Mouse (Mus musculus) megakaryocyte progenitor cell, adult 5-6 weeks (primary cell): ENCODE results near the gene Vax2. TPM values are rescaled to one million over a fixed set of nuclear protein-coding genes. Genes with fewer than 3 reads are reported as not detected.

ENCODE experiments used
- ATAC-seq: replicated peaks from 2 replicates; pipeline ENCODE4 v1.8.0; 2016; ENCODE audit warnings: mild to moderate bottlenecking, moderate TSS enrichment, inconsistent platforms; ENCODE audit not compliant: poor library complexity
- total RNA-seq, 2 experiments: library from RNA; stranded (forward) in 1 of 2; stranded (reverse) in 1 of 2; fragments of 157-497, 149-512 nt in 1 of 2; fragments of 200-1000 nt in 1 of 2; gene quantifications; 2 replicates each; pipeline versions ENCODE4 v1.2.3 to v1.2.4; 2015 to 2017

Gene Vax2
- total RNA-seq, 2 experiments from 2014 or later, result not detected

GRCm38 (mm10) chr6:83750171-83750684, 39.2 kb downstream of the Vax2 start:
- ATAC-seq, result peak; percentile 83

DNA sequence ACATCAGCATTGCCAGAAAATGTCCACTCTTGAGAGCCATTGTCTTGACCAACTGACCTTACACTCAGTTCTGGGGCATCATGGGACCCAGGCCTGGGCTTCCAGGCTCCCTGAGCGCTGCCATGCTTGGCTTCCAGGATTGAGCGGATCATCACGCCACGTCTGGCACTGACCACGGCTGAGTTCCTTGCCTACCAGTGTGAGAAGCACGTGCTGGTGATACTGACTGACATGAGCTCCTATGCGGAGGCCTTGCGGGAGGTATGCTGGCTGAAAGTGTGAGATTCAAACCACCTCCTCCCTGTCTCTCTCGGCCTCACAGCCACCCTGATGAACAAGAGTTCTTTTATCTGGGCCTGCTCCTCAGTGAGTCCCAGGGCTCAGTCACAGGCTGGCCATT, 45.0 kb downstream of the Vax2 start:
- no peak for ATAC-seq

- ATAC-seq, result no peak
Observed at GRCm38 (mm10) chr6:83762344-83762743, 51.3 kb downstream of the Vax2 start, which contains the start of gene Ankrd53. Gene Ankrd53, plus strand, starts transcription at chr6:83762644.

DNA sequence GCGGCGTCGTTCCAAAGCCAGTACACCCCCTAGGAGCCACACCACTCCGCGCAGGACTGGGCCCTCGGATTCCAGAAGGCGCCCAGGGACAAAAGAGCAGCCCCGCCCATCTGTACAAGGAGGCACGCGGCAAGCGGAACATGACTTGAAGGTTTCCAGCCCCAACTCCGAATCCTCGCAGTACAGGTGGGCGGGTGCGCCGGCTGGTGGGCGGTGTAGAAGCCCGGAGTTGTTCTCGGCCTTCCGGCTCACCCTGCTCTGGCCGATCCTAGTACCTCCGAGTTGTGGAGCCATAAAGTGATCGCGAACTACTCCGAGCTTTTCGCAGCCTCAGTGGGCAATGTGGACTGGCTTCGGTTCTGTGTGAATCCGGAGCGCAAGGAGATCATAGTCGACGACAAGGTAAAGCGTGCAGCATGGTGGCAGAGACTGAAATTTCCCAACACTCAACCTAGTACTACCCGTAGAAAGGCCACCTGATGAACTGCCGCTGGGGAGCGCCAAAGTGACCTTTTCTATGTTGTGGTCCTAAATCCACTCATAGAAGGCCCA, 51.9 kb downstream of the Vax2 start:
- peak; percentile 60 for ATAC-seq

DNA sequence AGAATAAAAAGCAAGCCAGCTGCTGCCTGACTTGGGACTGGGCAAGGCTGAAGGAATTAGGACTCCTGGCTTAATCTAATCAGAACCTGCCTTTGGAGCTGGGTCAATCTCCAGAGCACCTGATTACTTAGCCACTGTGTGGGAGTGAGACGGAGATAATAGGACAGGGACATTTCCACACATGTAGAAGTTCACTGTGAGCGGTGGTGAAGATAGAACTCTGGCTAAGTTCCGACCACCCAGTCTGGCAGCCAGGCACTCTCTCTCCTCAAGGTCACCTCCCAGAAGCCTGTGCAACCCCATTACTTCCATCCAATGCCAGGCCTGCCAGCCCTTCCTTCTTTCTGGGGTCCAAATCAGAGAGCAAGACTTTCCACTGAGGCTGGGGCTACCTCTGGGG, 55.9 kb downstream of the Vax2 start:
- ATAC-seq, result no peak

DNA sequence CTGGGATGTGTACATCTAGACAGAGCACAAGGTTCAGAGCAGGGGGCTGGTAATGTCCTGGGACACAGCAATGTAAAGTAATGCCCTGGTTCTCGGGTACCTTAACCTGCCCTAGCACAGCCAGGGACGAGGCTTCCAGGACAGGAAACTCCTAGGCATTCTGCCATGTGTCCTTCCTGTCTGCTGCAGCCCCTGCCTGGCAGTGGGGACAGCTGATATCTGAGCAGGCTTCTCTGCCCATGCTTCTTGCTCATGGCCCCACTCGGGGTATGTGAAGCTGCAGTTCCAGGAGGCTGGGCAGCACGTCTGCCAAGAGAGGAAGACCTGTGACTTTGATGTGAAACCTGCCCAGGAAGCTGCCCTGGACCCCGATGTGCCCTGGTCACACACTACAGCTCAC, 57.4 kb downstream of the Vax2 start:
- ATAC-seq, result no peak

DNA sequence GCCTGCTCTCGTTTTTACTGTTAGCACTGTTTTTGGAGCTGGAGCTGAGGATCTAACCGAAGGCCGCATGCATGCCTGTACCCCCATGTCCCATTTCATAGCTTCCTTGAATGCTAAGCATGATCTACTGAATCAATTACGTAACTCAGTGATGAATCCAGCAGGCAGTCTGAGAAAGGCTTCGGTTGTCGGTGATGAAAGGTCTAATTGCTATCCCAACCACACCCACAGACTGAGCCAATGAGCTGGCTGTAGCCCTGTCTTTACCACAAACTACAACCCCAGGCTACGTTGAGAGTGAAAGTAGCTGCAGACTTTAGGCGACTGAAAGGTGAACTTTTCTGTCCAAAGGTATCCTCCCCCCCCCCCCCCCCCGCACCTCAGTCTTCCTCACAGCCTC, 63.1 kb downstream of the Vax2 start:
- peak; percentile 55 for ATAC-seq

DNA sequence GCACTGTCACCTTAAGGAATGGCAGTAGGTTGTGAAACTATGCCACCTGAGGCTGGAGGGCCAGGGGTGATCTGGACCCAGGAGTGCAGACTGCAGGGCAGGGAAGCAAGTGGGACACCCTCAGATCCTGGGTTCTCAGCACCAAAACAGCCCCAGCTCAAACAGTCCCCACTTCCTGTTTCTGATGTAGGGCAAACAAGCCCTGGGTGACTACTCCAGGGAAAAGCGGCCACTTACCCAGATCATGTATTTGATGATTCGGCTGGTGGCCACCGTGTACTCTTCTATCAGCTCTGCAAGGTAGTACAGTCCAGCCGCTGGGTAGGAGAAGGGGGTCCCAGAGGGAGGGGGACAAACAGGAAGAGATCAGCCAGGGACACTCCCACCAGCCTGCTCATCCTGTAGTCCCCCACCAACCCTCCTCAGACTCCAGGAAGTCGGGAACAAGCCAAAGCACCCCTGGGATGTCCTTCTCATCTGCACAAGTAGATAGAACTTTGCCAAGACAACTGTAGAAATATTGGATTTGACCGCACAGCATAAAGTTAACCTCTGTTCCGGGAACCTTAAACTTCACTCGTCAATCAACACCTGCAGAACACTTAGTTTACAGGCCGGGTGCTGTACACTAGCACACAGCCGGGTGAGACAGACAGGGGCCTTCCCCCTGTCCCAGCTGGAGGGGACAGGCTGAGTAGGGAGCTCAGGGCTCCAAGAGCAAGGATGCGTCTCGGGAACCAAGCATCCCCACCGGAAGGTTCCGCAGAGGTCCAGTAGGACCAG, 63.9 kb downstream of the Vax2 start:
- peak; percentile 4; the same call in 1 of the 2 replicates for ATAC-seq

GRCm38 (mm10) chr6:83775638-83776293, 64.7 kb downstream of the Vax2 start, which contains the start of gene Tex261:
Gene Tex261, minus strand, starts transcription at chr6:83775813.
- ATAC-seq, result peak; percentile 80

- no peak for ATAC-seq
Observed at GRCm38 (mm10) chr6:83778306-83778705, 67.2 kb downstream of the Vax2 start.

DNA sequence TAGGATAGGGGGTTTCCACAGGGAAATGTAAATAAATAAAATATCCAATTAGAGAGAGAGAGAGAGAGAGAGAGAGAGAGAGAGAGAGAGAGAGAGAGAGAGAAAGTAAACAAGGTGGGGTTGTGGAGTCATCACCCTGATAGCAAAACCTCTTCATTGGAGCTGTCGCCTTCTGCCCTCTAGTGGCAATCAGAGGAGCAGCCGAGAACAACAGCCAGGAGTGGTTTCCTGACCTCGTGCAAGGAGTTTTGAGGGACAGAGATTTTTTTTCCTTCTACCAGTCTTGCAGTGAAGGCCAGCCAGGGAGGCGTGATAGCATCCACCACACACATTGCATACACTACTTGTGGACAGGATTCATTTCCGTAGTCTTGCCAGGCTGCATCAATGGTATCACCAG, 68.0 kb downstream of the Vax2 start:
- peak; percentile 59 for ATAC-seq

- ATAC-seq, result no peak
Observed at GRCm38 (mm10) chr6:83786426-83786825, 75.4 kb downstream of the Vax2 start.

Other genes with a start within 250 kb of the Vax2 start
- gene Dguok, start 204.3 kb upstream of the Vax2 start, total RNA-seq (2015), result 40.2 and 51.7 TPM in 2 replicates
- gene Dguok, start 204.3 kb upstream of the Vax2 start, total RNA-seq (2017), result 34.3 and 35.3 TPM in 2 replicates
- gene Actg2, start 175.0 kb upstream of the Vax2 start, total RNA-seq (2015), result not detected in 2 replicates
- not detected in 2 replicates for gene Actg2, start 175.0 kb upstream of the Vax2 start, total RNA-seq (2017)
- 30.8 and 34.5 TPM in 2 replicates for gene Stambp, start 138.5 kb upstream of the Vax2 start, total RNA-seq (2015)
- gene Stambp, start 138.5 kb upstream of the Vax2 start, total RNA-seq (2017), result 4.0 and 7.4 TPM in 2 replicates
- not detected in 2 replicates for gene Clec4f, start 55.1 kb upstream of the Vax2 start, total RNA-seq (2015)
- not detected in 2 replicates for gene Clec4f, start 55.1 kb upstream of the Vax2 start, total RNA-seq (2017)
- not detected in 2 replicates for gene Cd207, start 33.4 kb upstream of the Vax2 start, total RNA-seq (2015)
- gene Cd207, start 33.4 kb upstream of the Vax2 start, total RNA-seq (2017), result not detected in 2 replicates
- not detected in 2 replicates for gene Atp6v1b1, start 31.7 kb downstream of the Vax2 start, total RNA-seq (2015)
- gene Atp6v1b1, start 31.7 kb downstream of the Vax2 start, total RNA-seq (2017), result not detected in 2 replicates
- gene Ankrd53, start 51.4 kb downstream of the Vax2 start, total RNA-seq (2015), result not detected in 2 replicates
- gene Ankrd53, start 51.4 kb downstream of the Vax2 start, total RNA-seq (2017), result not detected in 2 replicates
- 57.5 TPM in 2 replicates for gene Tex261, start 64.5 kb downstream of the Vax2 start, total RNA-seq (2015)
- gene Tex261, start 64.5 kb downstream of the Vax2 start, total RNA-seq (2017), result 36.5 and 39.8 TPM in 2 replicates
- 19.7 and 21.5 TPM in 2 replicates for gene Nagk, start 83.7 kb downstream of the Vax2 start, total RNA-seq (2015)
- 12.4 and 13.2 TPM in 2 replicates for gene Nagk, start 83.7 kb downstream of the Vax2 start, total RNA-seq (2017)
- gene Paip2b, start 120.5 kb downstream of the Vax2 start, total RNA-seq (2015), result 5.8 and 8.7 TPM in 2 replicates
- 12.7 and 14.1 TPM in 2 replicates for gene Paip2b, start 120.5 kb downstream of the Vax2 start, total RNA-seq (2017)
- gene Zfp638, start 155.8 kb downstream of the Vax2 start, total RNA-seq (2015), result 142 and 181 TPM in 2 replicates
- gene Zfp638, start 155.8 kb downstream of the Vax2 start, total RNA-seq (2017), result 114 and 156 TPM in 2 replicates